Mouse (Mus musculus) NIH3T3 (cell line): ENCODE results near the gene Abhd17b.
"Not testable (repeated sequence)": the region's sequence is repeated elsewhere in the genome, so short reads cannot be mapped to it uniquely, and the experiment has no call there.

ENCODE experiments used
- DNase-seq: peaks from one replicate; pipeline ENCODE4 v3.0.0-alpha.2; 2012; ENCODE audit warnings: low read depth

Gene Abhd17b

GRCm38 (mm10) chr19:21653172-21653981 lies at the start of gene Abhd17b:
Gene Abhd17b (plus strand): TSS chr19:21653185.
- DNase-seq = peak; percentile 73

DNA sequence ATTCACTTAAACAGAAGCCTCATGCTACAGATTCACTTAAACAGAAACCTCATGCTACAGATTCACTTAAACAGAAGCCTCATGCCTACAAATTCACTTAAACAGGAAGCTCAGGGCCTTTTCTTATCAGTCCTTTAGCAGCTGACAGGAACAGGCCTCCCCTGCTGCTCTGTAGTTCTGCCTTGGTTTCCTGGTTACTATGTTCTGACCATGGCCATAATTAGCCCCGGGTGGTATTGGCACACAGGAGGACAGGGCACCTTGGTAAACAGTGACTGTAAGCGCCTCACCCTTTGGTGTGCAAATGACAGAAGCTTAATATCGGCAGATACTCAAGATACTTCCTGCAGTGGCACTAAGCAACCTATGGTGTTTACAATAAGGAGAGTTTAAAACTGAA lies 49.1 kb upstream of the Abhd17b start:
- no peak for DNase-seq

DNA sequence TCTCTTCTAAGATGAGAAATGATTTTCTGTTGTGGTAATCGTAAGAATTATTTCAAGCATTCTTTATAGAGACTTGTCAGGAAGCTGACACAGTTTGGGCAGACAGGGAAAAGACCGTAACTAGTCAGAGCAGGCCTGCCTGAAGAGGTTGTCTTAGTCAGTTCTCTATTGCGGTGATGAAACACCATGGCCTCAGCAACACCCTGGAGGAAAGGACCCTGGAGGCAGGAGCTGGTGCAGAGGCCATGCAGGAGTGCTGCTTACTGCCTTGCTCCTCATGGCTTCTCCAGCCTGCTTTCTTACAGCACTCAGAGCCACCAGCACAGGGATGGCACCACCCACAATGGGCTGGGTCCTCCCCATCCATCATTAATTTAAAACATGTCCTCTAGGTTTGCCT lies 47.7 kb upstream of the Abhd17b start:
- DNase-seq = peak; percentile 9

DNA sequence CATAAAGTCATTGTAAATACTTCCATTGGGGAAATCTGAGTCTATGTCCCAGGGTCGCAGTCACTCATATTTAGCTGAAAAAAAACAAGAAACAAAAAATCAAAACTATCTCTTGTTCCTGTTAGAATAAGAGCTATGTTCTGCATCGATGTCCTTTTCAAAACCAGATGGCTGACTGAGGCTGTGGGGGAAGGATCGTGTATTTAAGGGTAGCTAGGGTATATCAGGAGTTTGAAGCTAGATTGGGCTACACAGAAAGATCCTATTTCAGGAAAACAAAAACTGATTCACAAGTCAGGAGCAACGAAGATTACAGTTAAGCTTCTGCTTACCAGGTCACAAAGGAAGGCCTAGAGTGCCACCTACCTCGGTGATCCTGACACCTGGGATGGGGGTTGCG lies 42.7 kb upstream of the Abhd17b start:
- no peak for DNase-seq

DNA sequence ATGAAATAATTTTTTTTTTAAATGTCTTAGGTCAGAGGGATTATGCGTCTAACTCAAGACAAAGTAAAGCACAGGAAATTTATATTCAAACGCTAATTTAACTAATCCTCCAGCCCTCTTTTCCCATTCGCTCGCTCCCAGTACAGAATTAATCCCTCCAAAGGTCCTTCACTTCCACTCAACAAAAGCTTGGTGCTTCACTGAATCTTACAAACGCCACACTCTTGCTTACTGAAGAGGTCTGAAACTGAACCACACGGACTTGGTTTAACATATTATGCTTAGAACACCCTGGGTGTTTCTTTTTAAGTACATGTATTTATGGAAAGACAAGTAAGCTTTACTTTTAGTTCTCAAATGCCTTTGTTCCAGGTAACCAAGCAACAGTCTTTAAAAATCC lies 41.7 kb upstream of the Abhd17b start:
- DNase-seq = no peak

GRCm38 (mm10) chr19:21611725-21612575 lies 41.0 kb upstream of the Abhd17b start:
- DNase-seq = no peak

GRCm38 (mm10) chr19:21615801-21616200 lies 37.2 kb upstream of the Abhd17b start:
- DNase-seq = no peak

DNA sequence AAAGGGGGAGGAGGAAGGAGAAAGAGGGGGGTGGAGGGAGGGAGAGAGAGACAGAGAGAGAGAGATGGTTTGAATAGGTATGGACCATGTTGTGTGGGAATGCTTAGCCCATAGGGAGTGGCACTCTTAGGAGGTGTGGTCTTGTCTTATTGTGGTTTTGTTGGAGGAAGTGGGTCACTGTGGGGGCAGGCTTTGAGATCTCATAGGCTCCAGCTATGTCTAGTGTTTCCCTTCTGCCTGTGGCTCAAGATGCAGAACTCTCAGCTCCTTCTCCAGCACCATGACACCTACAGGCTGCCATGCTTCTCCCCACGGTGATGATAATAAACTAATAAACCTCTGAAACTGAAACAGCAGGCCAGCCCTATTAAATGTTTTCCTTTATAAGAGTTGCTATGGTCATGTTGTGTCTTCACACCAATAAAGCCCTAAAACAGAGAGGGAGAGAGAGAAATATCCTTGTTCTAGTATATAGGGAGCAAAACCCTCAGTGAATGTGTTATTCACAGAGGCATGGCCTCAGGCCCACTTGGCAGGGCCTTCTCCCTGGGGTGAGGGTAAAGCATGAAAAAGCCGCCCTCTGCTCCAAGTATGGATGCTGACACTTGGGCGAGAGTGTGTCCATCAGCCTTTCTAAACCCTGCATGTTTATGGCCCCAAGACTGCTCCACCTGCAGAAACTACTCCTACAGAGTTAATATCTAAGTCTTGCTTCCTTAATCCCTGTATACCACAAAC lies 29.4 kb upstream of the Abhd17b start:
- peak; percentile 37 for DNase-seq

DNA sequence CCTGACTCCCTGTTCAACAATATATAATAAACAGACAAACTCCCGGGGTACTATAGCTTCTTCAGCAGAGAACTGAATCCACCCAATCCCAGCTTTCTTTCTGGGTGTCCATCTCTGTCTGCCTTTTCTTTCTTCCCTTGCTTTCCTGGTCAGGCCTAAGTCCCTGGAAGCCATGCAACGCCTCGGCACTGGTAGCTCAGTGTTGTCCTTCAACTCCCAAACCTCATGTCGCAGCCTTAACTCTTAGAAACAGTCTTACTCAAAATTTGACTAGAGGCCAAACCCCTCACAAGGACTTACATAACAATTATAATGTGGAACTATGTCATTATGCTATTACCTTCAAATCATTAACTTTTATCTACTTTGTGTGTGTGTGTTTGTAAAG lies 28.8 kb upstream of the Abhd17b start:
- DNase-seq = no peak

GRCm38 (mm10) chr19:21626271-21626988 lies 26.6 kb upstream of the Abhd17b start:
- no peak for DNase-seq

DNA sequence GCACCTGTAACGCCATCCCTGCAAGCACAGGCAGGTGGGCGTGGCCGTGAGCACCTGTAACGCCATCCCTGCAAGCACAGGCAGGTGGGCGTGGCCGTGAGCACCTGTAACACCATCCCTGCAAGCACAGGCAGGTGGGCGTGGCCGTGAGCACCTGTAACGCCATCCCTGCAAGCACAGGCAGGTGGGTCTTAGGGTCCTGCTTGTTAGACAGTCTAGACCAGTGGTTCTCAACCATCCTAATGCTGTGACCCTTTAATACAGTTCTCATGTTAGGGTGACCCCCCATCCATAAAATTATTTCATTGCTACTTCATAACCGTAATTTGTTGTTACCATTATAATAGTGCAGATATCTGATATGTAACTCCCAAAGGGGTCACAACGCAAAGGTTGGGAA lies 24.5 kb upstream of the Abhd17b start:
- not testable (repeated sequence) for DNase-seq

GRCm38 (mm10) chr19:21629030-21629429 lies 24.0 kb upstream of the Abhd17b start:
- no peak for DNase-seq

DNA sequence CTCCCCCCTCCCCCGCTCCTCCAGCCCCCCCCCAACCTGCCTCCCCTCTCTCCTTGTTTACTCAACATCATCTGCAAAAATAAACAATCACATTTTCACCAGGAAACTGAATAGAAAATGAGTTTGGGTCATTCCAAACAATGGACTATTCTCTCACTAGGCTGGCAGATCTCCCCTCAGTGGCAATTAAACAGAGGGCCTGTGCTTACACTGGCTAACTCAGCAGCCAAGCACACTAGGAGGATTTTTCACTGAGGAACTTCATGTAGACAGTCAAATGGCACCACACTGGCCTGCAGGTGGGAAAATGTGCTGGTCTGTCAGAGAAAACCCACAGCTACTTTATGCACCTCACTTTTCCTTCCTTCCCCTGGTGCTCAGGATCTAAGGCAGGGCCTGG lies 23.5 kb upstream of the Abhd17b start:
- no peak for DNase-seq

GRCm38 (mm10) chr19:21630656-21631331 lies 22.2 kb upstream of the Abhd17b start:
- no peak for DNase-seq

DNA sequence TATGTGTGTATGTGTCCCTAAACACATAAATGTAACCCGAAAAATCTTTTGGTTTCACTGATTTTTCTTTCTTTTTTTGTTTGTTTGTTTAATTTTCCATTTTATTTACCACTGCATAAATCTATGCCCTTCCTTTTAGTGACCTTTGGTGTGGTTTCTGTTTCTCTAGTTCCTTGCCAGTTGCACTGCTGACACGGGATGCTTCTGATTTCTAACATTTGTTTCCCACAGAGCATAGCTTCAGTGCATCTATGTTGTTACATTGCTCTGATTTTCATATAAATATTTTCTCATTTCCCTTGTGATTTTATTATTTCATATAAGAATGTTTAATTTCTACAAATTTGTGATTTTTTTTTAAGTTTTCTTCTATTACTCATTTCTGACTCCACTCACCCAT lies 17.6 kb upstream of the Abhd17b start:
- DNase-seq = no peak

DNA sequence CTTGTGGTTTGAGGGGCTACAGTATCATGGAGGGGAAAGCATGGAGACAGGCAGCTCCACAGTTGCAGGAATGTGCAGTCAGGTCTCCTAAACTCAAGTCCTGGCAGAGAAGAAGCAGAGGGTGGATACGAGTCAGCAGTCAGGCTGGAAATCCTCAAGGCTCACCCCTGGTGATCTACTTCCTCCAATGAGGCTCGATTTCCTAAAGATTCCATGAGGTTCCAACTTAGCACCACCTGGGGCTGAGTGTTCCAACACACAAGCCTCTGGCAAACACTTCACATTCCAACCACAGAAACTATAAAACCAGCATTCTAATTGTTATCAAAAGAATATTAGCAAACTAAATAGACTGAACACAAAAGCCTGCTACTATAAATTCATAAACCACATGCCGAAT lies 16.1 kb upstream of the Abhd17b start:
- no peak for DNase-seq

DNA sequence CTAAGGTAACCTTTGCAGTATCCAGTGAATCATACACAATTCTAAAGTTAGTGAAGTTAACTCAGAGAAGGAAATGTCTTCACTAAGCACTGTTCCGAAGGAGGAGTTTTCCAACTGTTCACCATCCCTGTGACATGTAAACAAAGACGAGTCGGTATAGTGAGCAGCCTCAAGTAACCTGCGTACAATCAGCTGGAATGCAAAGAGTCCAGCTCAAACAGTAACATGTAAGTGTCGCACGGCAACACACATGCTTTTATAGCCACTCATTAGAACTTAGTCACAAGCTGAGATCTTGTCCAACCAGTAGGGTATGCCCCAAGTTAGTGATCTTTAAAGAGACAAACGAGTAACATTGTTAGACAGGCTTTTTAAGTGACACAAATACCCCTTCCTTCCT lies 15.3 kb upstream of the Abhd17b start:
- no peak for DNase-seq

- peak; percentile 35 for DNase-seq
Observed at GRCm38 (mm10) chr19:21643935-21644334, 9.1 kb upstream of the Abhd17b start.

- no peak for DNase-seq
Observed at GRCm38 (mm10) chr19:21645301-21645700, 7.7 kb upstream of the Abhd17b start.

- no peak for DNase-seq
Observed at GRCm38 (mm10) chr19:21646142-21646541, 6.8 kb upstream of the Abhd17b start.

- DNase-seq = no peak
Observed at GRCm38 (mm10) chr19:21651664-21652063, 1.3 kb upstream of the Abhd17b start.
